Mouse (Mus musculus): Measurements from ENCODE around the gene Arhgap28.

DNA sequence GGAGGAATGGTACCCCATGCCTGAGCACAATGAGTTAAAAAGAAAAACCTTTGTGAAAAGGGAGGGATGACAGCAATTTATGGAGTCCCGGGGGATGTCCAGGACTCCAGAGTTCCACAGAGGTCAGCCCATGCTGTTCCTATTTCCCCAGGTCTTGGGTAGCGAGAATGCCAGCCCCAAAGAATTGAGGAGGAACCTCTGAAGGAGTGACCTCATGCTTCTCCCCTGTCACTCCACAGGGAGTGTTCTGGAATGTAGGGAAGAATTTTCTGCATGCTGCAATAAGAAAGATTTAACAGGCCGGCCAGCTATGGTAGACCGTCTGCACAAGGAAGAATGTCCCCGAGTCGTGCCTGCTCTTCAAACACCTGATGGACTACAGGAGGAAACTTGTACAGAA lies 72.5 kb downstream of the Arhgap28 start:
- TF ChIP-seq CTCF (IDR thresholded peaks at IDR 0.05; ENCODE audit: extremely low read depth, insufficient read depth, low read length) (no peak), POLR2A (IDR thresholded peaks at IDR 0.05; ENCODE audit: extremely low read depth, insufficient read depth, low read length) (no peak)

Data from cortical plate, adult 2 months (tissue).